Mouse (Mus musculus): ENCODE measurements at regions not wholly inside any gene's neighbourhood (a gene's known extent, or its start where the extent isn't known, plus 50 kb on each side); places are given as distances from the start of the nearest gene placed in this dataset.
A peak's percentile ranks its signal among the peaks of the same experiment; 100 is the strongest.
"Not testable (repeated sequence)": the region's sequence is repeated elsewhere in the genome, so short reads cannot be mapped to it uniquely, and the experiment has no call there.

DNA sequence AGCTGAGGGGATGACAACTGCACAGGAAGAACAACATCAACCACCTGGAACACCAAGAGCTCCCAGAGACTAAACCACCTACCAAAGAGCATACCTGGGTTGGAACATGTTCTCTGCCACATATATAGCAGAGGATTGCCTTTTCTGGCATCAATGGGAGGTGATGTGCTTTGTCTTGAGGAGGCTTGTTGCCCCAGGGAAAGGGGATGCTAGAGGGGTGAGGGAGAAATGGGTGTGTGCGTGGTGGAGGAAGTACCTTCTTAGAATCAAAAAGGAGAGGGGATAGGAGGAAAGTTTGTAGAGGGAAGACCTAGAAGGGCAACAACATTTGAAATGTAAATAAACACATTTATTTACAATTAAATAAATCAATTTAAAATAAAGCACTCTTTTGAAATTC lies 358.5 kb upstream of the Pfkp start:
- no peak for ATAC-seq (replicated peaks; ENCODE audit: poor library complexity, severe bottlenecking)

- ATAC-seq (replicated peaks; ENCODE audit: poor library complexity, severe bottlenecking) = not testable (repeated sequence)
Measured at GRCm38 (mm10) chr13:6998508-6999278, 350.1 kb upstream of the Pfkp start.

DNA sequence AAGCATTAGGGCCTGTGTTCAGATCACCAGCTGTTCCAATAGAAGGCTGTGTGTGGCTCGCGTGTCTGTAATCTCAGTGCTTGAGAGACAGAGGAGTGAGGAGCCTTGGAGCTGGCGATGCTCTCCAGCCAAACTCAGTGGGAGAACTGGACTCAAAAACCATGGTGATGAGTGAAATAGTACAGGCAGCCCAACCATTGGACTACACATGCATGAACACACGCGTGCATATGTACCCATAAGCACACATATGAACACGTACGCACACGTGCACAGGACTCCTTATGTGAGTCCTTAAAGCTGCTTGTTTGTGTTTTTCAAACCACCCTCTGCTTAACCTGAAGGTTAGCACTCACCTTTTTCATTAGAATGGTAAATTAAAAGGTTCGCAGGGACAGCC lies 349.5 kb upstream of the Pfkp start:
- ATAC-seq (replicated peaks; ENCODE audit: poor library complexity, severe bottlenecking) = no peak

GRCm38 (mm10) chr13:6992323-6992994 lies 343.9 kb upstream of the Pfkp start:
- no peak for ATAC-seq (replicated peaks; ENCODE audit: poor library complexity, severe bottlenecking)

- no peak for ATAC-seq (replicated peaks; ENCODE audit: poor library complexity, severe bottlenecking)
Measured at GRCm38 (mm10) chr13:6991714-6992113, 343.1 kb upstream of the Pfkp start.

DNA sequence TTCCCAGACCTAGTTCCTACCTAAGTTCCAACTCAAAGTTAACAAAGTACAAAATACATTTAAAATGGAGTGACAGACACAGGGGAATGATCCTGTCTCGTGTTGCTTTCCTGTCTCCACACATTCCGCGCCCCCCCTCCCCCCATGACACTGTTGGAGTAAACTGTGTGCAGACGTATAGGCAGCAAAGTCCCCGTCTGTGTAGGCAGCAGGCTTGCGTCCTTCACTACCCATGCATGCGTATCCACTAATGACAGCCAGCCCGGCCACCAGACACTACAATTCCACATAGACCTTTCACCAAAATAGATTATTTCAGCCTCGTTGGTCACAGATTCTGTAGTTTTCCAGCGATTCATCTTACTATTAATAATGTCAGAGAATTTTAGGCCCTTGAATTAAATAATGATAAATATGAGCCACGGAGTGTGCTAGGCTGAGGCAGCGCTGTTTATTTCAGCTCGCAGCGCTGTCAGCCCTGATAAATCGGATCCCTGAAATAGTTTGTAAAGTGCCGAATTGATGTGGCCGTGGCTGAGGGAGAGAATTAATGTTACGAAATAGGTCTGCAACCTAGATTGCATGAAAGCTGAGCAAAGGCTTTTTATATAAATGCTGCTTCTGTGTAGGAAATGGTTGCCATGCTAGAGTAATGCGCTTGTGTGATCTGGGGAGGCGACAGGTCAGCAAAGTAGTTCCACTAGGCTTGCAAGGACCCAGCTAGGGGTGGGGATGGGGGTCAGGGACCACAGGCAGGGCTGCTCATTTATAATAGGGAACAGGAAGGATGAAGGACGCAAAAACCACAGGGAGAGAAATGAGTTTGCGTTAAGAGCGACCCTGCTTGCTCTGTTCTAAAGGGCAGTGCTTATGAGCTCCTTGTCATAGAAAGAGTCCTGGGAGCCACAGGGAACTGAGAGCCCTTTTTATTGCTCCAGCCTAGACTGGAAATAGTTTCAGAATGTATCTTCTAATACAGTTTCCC lies 336.7 kb upstream of the Pfkp start:
- peak; percentile 37 for ATAC-seq (replicated peaks; ENCODE audit: poor library complexity, severe bottlenecking)

DNA sequence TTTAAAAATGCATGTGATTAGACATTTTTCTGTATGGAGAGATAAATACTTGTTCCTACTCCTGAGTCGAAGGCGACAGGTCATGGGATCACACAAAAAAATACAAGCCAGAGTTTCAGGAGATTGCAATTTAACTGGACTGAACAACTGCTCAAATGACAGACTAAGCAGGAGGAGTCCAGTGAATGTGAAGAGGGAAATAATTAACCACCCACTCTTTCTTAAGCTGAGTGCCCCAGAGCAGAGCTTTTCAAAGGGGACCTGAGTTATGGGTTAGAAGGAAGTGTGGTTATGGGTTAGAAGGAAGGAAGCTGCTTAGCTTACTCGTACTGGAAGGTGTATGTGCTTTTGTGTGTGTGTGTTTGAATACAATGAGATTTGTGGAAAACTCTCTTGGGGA lies 307.1 kb upstream of the Pfkp start:
- no peak for ATAC-seq (replicated peaks; ENCODE audit: poor library complexity, severe bottlenecking)

DNA sequence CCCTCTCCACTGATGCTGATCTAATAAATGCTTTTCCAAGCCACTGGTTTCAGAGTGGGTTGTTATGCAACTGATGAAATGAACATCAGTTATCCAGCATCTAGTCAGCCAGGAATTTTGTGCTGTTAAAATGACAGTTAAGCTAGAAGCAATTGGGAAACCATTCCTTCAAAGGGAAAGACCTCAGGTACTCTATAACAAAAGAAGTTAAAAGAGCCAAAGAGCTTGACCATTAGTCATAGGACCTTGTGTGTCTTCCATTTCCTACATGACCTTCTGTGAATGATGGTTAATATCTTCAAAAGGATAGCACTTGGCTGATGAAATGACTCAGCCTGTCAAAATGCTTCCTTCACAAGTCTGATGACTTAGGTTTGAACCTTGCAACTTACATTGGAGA lies 275.6 kb upstream of the Pfkp start:
- ATAC-seq (replicated peaks; ENCODE audit: poor library complexity, severe bottlenecking) = no peak

GRCm38 (mm10) chr13:6922357-6922721 lies 273.8 kb upstream of the Pfkp start:
- ATAC-seq (replicated peaks; ENCODE audit: poor library complexity, severe bottlenecking) = peak; percentile 83

- ATAC-seq (replicated peaks; ENCODE audit: poor library complexity, severe bottlenecking) = no peak
Measured at GRCm38 (mm10) chr13:6921691-6922356, 273.2 kb upstream of the Pfkp start.

DNA sequence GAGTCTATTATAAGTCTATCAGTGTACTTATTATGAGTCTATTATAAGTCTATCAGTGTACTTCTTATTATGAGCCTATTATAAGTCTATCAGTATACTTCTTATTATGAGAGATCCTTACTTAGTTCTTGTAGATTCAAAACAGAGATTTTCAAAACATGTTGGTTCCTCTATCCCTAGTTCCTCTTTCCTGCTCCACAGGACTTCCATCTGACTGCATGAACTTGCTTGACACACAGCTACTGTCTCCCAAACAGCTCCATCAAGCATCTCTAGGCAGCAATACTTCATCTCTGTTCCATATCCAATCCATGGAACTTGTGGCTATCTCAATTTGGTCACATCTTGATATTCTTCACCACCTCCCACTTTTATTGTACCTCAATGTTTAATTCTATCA lies 257.4 kb upstream of the Pfkp start:
- peak; percentile 95 for ATAC-seq (replicated peaks; ENCODE audit: poor library complexity, severe bottlenecking)

DNA sequence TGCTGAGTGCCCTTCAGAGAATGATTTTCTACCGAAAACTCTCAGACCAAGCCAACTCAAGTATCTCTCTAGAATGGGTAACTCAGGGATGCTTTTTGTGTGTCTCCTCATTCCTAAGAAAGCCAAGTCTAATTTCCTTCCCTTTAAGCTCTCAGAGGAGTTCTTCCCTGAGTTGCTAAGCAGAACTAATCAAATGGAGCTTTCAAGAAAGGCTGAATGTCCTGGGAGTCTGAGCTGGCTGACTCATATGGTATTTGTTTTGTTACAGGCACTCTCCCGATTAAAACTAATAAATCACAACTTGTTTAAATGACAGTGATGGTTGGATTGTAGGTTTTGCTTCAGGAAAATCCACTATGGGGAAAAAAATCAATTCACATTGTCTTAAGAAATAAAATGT lies 253.1 kb upstream of the Pfkp start:
- no peak for ATAC-seq (replicated peaks; ENCODE audit: poor library complexity, severe bottlenecking)

GRCm38 (mm10) chr13:6897666-6898065 lies 249.1 kb upstream of the Pfkp start:
- ATAC-seq (replicated peaks; ENCODE audit: poor library complexity, severe bottlenecking) = no peak; the same call in 1 of the 2 replicates

GRCm38 (mm10) chr13:6891458-6892076 lies 243.0 kb upstream of the Pfkp start:
- ATAC-seq (replicated peaks; ENCODE audit: poor library complexity, severe bottlenecking) = no peak

DNA sequence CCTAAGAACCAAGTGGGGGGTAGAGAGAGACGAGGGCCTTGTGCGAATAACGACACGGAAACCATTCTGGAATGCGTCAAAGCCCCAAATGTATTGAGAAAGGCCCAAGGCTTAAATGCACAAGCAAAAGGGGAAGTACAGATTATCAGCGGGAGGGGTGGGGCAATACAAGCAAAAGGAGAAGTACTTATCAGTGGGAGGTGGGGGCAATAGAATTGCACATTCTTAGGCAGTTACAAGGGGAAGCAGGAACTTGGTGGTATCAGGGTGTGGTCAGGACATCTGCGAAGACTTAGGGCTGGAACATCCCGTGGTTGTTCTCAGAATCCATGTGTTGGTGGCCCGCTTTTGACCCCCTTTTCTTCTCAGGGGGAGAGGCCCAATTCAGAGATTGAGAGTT lies 240.9 kb upstream of the Pfkp start:
- peak; percentile 50; the same call in 1 of the 2 replicates for ATAC-seq (replicated peaks; ENCODE audit: poor library complexity, severe bottlenecking)

GRCm38 (mm10) chr13:6888381-6888780 lies 239.8 kb upstream of the Pfkp start:
- ATAC-seq (replicated peaks; ENCODE audit: poor library complexity, severe bottlenecking) = no peak

GRCm38 (mm10) chr13:6877018-6877901 lies 228.7 kb upstream of the Pfkp start:
- ATAC-seq (replicated peaks; ENCODE audit: poor library complexity, severe bottlenecking) = no peak

DNA sequence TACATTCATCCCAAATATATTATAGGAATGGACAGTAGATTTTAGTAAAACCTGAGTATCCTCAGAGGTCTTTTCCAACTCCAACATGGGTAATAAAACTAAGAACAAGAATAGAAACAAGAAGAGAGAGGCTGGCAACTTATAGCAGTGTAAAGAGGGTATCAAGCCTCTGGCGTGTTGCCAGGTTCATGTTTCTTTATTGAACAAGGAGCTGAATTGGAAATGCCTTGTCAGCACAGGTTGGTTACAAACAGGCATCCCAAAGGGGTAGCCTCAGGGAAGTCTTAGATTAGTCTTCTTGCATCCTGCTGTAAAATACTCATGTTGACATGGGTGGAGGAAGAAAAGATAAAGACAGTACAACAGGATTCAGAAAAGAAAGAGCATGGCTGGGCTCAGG lies 213.6 kb upstream of the Pfkp start:
- ATAC-seq (replicated peaks; ENCODE audit: poor library complexity, severe bottlenecking) = no peak

GRCm38 (mm10) chr13:6859551-6859950 lies 211.0 kb upstream of the Pfkp start:
- ATAC-seq (replicated peaks; ENCODE audit: poor library complexity, severe bottlenecking) = no peak
